Mouse (Mus musculus): ENCODE data around the gene Brdt.
A peak's percentile ranks its signal among the peaks of the same experiment; 100 is the strongest.

Brdt gene

DNA sequence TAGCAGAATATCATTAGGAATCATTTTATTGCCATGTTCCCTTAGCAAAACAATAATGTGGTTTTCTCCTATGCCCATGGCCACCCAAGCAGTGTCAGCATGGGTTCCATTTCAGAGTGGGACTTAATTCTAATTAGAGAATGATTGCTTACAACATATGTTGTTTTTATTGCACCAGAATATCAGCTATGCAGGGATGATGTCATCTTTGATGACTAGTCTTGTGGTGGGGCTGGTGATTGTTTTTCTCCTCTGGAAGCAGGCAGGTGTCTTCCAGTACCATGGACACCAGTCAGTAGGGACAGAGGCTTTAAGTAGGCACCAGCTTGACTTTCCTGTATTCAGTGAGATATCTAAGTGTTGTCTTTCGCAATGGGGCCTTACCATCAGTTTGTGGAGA, 56.8 kb downstream of the Brdt start:
- Histone ChIP-seq H3K27me3 (ENCODE audit: insufficient read depth, low read length) (no peaks in the 10 kb centered on the region), H3K4me3 (replicated peaks; ENCODE audit: low read length) (no peak overlapping the region), H3K4me1 (replicated peaks; ENCODE audit: low read depth, low read length) (no peaks in the 10 kb centered on the region), H3K9me3 (ENCODE audit: low read length) (no peaks in the 10 kb centered on the region), H3K36me3 (ENCODE audit: insufficient read depth, low read length) (no peaks in the 10 kb centered on the region)
- TF ChIP-seq NANOG (IDR thresholded peaks at IDR 0.05; ENCODE audit: borderline replicate concordance, low read length) (no peak), CTCF (conservative IDR thresholded peaks at IDR 0.05; ENCODE audit: low read length) (no peak), POU5F1 (IDR thresholded peaks at IDR 0.05; ENCODE audit: borderline replicate concordance, low read length) (no peak)

DNA sequence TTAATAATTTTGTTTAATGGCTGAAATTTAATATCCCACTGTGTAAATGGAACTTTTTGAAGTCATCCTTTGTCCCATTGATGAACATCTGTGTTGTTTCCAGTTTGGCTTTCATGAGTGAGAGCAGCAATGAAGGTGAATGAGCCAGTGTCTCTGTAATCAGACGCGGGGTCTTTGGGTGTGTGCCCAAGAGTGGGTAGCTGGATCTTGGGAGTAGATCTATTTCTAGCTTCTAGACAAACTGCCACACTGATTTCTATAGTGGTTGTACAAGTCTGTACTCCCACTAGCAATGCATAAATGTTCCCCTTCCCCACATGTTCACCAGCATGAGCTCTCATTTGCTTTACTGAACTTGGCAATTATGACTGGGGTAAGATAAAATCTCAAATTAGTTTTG, 58.4 kb downstream of the Brdt start:
- Histone ChIP-seq H3K4me3 (replicated peaks; ENCODE audit: low read length) (no peak overlapping the region), H3K4me1 (replicated peaks; ENCODE audit: low read depth, low read length) (no peaks in the 10 kb centered on the region), H3K9me3 (ENCODE audit: low read length) (no peaks in the 10 kb centered on the region), H3K36me3 (ENCODE audit: insufficient read depth, low read length) (no peaks in the 10 kb centered on the region), H3K27me3 (ENCODE audit: insufficient read depth, low read length) (no peaks in the 10 kb centered on the region)
- no peak for TF ChIP-seq NANOG (IDR thresholded peaks at IDR 0.05; ENCODE audit: borderline replicate concordance, low read length)
- no peak for TF ChIP-seq POU5F1 (IDR thresholded peaks at IDR 0.05; ENCODE audit: borderline replicate concordance, low read length)
- no peak for TF ChIP-seq CTCF (conservative IDR thresholded peaks at IDR 0.05; ENCODE audit: low read length)

DNA sequence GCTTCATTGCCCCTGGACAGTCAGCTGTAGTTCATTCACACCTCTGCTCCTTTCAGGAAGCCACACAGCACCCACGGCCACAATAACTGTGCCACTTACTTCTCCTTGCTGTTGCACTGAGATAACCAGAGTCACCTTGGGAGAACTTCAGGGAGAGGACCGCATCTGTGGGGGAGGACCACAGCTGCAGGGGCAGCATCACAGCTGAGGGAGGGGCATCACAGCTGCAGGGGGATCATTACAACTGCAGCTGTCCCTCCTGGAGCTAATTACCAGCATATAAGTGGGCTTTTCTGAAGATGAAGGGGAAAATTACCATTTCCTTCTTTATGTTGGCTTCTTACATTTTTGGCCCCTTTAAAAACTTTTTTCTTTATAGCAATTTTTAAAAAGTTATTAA, 63.5 kb downstream of the Brdt start:
- TF ChIP-seq POU5F1 (IDR thresholded peaks at IDR 0.05; ENCODE audit: borderline replicate concordance, low read length) (no peak), NANOG (IDR thresholded peaks at IDR 0.05; ENCODE audit: borderline replicate concordance, low read length) (no peak), CTCF (conservative IDR thresholded peaks at IDR 0.05; ENCODE audit: low read length) (no peak)
- Histone ChIP-seq H3K9me3 (ENCODE audit: low read length) (no peaks in the 10 kb centered on the region), H3K4me1 (replicated peaks; ENCODE audit: low read depth, low read length) (0 out of 2 replicates have a peak, but pooled peaks cover 5% of the 10 kb centered on the region), H3K36me3 (ENCODE audit: insufficient read depth, low read length) (no peaks in the 10 kb centered on the region), H3K4me3 (replicated peaks; ENCODE audit: low read length) (no peak overlapping the region), H3K27me3 (ENCODE audit: insufficient read depth, low read length) (no peaks in the 10 kb centered on the region)

DNA sequence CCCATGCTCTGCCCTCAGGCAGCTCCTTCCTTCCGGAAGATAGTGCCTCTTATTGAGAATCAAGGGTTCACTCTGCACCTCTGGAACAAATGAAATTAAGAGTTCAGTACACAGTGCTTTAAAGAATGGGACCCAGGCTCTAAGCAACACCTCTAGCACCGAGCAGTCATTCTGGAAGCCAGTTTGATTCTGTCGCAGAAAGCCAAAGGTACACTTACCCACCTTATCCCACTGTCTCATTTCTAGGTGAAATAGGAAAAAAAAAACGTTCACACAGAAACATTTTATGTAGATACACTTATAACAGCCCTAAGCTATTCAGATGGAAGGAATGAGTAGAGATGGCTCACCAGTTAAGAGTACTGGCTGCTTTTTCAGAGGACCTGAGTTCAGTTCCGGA, 71.5 kb downstream of the Brdt start, which contains the start of gene Ephx4:
Ephx4 (plus strand) TSS at position 301 of the 400 bp plus-strand sequence.
- peak within 1 kb of the TSS; percentile 83 for H3K4me3 ChIP-seq (replicated peaks; ENCODE audit: low read length)
- no peaks in the 10 kb centered on the region for H3K9me3 ChIP-seq (ENCODE audit: low read length)
- no peaks in the 10 kb centered on the region for H3K36me3 ChIP-seq (ENCODE audit: insufficient read depth, low read length)
- H3K4me1 ChIP-seq (replicated peaks; ENCODE audit: low read depth, low read length) = peaks cover 18% of the 10 kb centered on the region
- TF ChIP-seq POU5F1 (IDR thresholded peaks at IDR 0.05; ENCODE audit: borderline replicate concordance, low read length) (no peak), CTCF (conservative IDR thresholded peaks at IDR 0.05; ENCODE audit: low read length) (no peak), NANOG (IDR thresholded peaks at IDR 0.05; ENCODE audit: borderline replicate concordance, low read length) (no peak)
- peaks cover 31% of the 10 kb centered on the region for H3K27me3 ChIP-seq (ENCODE audit: insufficient read depth, low read length)

DNA sequence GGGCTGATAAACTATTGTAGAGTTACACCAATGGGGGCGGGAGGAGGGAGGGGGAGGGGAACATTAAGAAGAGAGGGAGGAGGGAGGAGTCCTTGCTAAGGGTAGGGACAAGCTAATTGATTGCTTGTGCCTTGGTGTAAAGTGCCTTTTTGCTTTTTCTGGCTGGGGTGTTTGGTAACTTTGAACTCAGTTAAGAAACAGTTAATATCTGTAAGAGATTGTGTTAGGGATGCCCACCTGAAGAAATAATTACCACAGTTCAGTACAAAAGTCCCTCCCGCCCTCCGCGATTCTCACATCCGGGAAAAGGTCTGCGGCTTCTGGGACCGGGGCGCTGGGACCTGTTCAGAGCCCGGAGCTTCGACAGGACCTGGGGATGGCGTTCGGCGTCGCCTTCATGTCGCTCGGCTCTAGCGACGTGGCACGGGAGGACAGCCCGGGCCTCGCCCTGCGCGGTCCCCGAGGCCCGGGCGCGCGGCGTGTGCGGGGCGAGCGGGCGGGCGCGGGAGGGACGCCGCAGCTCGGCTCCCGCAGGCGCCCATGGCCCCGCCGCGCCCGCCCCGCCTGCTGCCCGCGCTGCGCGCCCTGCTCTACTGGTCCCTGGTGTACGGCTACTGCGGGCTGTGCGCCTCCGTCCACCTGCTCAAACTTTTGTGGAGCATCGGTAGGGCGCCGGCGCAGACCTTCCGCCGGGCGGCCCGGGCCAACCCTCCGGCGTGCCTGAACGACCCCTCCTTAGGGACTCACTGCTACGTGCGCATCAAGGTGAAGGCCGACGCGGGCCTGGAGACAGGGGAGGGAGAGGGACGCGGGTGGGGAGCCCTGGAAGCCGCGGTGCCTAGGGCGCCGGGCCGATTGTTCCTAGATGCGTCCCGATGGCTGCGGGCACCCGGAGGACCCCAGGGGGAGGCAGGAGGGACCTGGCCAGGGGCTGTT, 72.3 kb downstream of the Brdt start:
- peaks cover 31% of the 10 kb centered on the region for H3K27me3 ChIP-seq (ENCODE audit: insufficient read depth, low read length)
- H3K4me1 ChIP-seq (replicated peaks; ENCODE audit: low read depth, low read length) = peaks cover 12% of the 10 kb centered on the region
- TF ChIP-seq POU5F1 (IDR thresholded peaks at IDR 0.05; ENCODE audit: borderline replicate concordance, low read length) (no peak), NANOG (IDR thresholded peaks at IDR 0.05; ENCODE audit: borderline replicate concordance, low read length) (no peak), CTCF (conservative IDR thresholded peaks at IDR 0.05; ENCODE audit: low read length) (no peak)
- H3K36me3 ChIP-seq (ENCODE audit: insufficient read depth, low read length) = no peaks in the 10 kb centered on the region
- no peaks in the 10 kb centered on the region for H3K9me3 ChIP-seq (ENCODE audit: low read length)
- peak overlapping the region; percentile 83 for H3K4me3 ChIP-seq (replicated peaks; ENCODE audit: low read length)

DNA sequence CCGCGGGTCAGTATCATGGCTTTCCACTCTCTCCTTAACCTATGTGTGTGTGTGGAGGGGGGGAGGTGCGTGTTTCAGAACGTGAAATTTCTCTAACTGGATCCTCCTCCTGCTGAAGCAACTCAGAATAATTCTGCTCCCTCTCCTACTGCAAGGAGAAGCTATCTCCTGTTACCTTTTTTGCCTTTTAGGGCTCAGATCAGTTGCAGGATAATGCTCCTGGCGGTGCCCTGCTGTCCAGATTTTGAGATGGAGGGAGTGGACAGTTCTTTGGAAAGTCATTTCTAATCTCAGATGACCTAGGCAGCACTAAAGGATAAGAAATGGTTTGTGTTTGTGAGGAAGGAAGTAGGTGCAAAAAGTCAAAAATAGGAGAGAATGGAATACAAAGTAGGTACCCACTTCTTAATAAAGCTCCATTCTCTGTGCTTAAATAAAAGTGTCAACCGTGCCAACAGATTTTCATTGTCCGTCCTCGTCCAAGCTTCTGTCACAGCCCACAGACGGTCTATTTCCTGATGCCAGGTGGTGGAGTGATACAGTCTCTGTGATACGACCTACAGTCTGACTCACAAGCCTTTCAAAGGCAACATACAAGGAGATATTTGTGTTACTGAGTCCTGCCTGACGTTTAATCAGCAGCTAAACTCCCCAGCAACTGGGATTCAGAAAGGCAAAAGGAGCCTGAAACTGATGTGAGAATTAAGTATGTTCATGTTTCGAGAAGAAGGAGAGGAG, 73.2 kb downstream of the Brdt start:
- peaks cover 31% of the 10 kb centered on the region for H3K27me3 ChIP-seq (ENCODE audit: insufficient read depth, low read length)
- no peaks in the 10 kb centered on the region for H3K36me3 ChIP-seq (ENCODE audit: insufficient read depth, low read length)
- peak overlapping the region; percentile 83 for H3K4me3 ChIP-seq (replicated peaks; ENCODE audit: low read length)
- no peaks in the 10 kb centered on the region for H3K9me3 ChIP-seq (ENCODE audit: low read length)
- peaks cover 12% of the 10 kb centered on the region for H3K4me1 ChIP-seq (replicated peaks; ENCODE audit: low read depth, low read length)
- TF ChIP-seq NANOG (IDR thresholded peaks at IDR 0.05; ENCODE audit: borderline replicate concordance, low read length) = no peak
- no peak for TF ChIP-seq CTCF (conservative IDR thresholded peaks at IDR 0.05; ENCODE audit: low read length)
- TF ChIP-seq POU5F1 (IDR thresholded peaks at IDR 0.05; ENCODE audit: borderline replicate concordance, low read length) = no peak

DNA sequence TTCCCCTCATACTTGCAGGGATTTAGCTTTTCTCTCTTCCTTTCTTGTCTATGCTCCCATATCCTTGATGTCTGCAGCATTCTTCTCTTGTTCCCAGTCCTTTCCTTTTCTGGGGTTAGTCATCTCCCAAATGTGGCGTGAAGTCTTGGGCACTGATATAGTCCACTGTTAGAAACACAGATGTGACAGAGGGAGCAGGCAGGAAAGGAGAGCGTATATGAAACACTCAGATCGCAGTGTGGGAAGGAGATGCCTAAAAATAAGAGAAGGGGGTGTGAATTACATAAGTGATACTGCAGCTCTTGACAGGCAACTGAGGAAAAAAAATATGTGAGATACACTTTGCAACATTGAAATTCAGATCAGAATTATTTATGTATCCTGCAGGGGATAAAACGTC, 74.4 kb downstream of the Brdt start:
- H3K36me3 ChIP-seq (ENCODE audit: insufficient read depth, low read length) = no peaks in the 10 kb centered on the region
- peaks cover 31% of the 10 kb centered on the region for H3K27me3 ChIP-seq (ENCODE audit: insufficient read depth, low read length)
- TF ChIP-seq NANOG (IDR thresholded peaks at IDR 0.05; ENCODE audit: borderline replicate concordance, low read length) (no peak), CTCF (conservative IDR thresholded peaks at IDR 0.05; ENCODE audit: low read length) (no peak), POU5F1 (IDR thresholded peaks at IDR 0.05; ENCODE audit: borderline replicate concordance, low read length) (no peak)
- no peaks in the 10 kb centered on the region for H3K9me3 ChIP-seq (ENCODE audit: low read length)
- H3K4me1 ChIP-seq (replicated peaks; ENCODE audit: low read depth, low read length) = peaks cover 12% of the 10 kb centered on the region
- no peak overlapping the region for H3K4me3 ChIP-seq (replicated peaks; ENCODE audit: low read length)

DNA sequence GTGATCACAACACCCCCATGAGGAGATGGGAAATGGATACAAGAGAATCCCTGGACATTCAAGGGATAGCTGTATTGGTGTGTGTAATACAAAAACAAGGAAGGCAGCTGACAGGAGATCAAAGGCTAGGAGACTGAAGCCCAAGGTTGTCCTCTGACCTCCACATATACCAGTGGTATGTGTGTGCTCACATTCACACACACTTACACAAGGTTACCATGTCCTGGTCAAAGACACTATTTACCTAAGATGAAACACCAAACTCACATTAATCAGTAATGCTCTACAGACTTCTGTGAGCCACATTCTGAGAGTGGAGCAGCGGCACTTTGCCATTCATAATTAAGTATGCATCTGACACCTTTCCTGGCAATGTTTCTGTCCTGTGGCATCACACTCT, 79.3 kb downstream of the Brdt start:
- Histone ChIP-seq H3K27me3 (ENCODE audit: insufficient read depth, low read length) (peaks cover 2% of the 10 kb centered on the region), H3K36me3 (ENCODE audit: insufficient read depth, low read length) (no peaks in the 10 kb centered on the region), H3K9me3 (ENCODE audit: low read length) (no peaks in the 10 kb centered on the region), H3K4me1 (replicated peaks; ENCODE audit: low read depth, low read length) (no peaks in the 10 kb centered on the region), H3K4me3 (replicated peaks; ENCODE audit: low read length) (no peak overlapping the region)
- no peak for TF ChIP-seq POU5F1 (IDR thresholded peaks at IDR 0.05; ENCODE audit: borderline replicate concordance, low read length)
- TF ChIP-seq NANOG (IDR thresholded peaks at IDR 0.05; ENCODE audit: borderline replicate concordance, low read length) = no peak
- TF ChIP-seq CTCF (conservative IDR thresholded peaks at IDR 0.05; ENCODE audit: low read length) = no peak
